ENCODE assay signal across 8 mouse cellular contexts in genomic region chr5:142962444-142962961, GRCm38 (mm10). TPM values are rescaled to one million over a fixed set of nuclear protein-coding genes. Genes with fewer than 3 reads are reported as not detected.
DNase-seq lines count a peak whose midpoint lies in the region; ATAC-seq and TF ChIP-seq lines count a peak whose summit lies in the region.

No protein-coding gene starts in this region.

- H3K9me3 ChIP-seq in hindbrain, embryonic 12.5 days (replicated peaks), result no peaks in the 10 kb centered on the region
- H3K9me3 ChIP-seq in liver, embryonic 14.5 days (ENCODE audit: control insufficient read depth, low read length), result no peaks in the 10 kb centered on the region

- peaks cover 1% of the 10 kb centered on the region; the same call in 1 of the 2 replicates for H3K79me2 ChIP-seq in heart, adult 2 months (replicated peaks; ENCODE audit: control insufficient read depth, insufficient read depth, low read length)

- H3K4me3 ChIP-seq in heart, adult 2 months, result peak overlapping the region; percentile 64
- peak overlapping the region; percentile 97 for H3K4me3 ChIP-seq in hindbrain, embryonic 12.5 days
- peak overlapping the region; percentile 47 to 56 for H3K4me3 ChIP-seq in liver, embryonic 14.5 days (ENCODE audit: insufficient read depth in 1 of 2, low read depth in 2 of 2, low read length in 2 of 2)

- TF ChIP-seq POLR2A in heart, adult 2 months (IDR thresholded peaks at IDR 0.05; ENCODE audit: insufficient read depth, low read depth, low read length), result no peak

- TF ChIP-seq CTCF in heart, adult 2 months (IDR thresholded peaks at IDR 0.05), result no peak
- no peak for TF ChIP-seq CTCF in liver, embryonic 14.5 days (IDR thresholded peaks at IDR 0.05; ENCODE audit: low read depth)

- no peak for DNase-seq in heart, adult 2 months
- no peak for DNase-seq in heart, postnatal 14 days
- peak; percentile 69 for DNase-seq in R1 (ENCODE audit: low read depth, low spot score)
- no peak for DNase-seq in liver, embryonic 14.5 days (ENCODE audit: low read depth in 3 of 3, low spot score in 3 of 3)
- no peak for DNase-seq in ovary, postnatal 14 days (ENCODE audit: low spot score)
- no peak for DNase-seq in frontal cortex, postnatal 36 days (ENCODE audit: low spot score in 2 of 2)
- DNase-seq in gastrocnemius, postnatal 36 days, result no peak

- intact Hi-C loops in heart, adult 2 months (cut with DNase I), result loop anchor here (2.0 to 5.0 kb wide), 3 partner anchors 18 to 55 kb away; no protein-coding TSS in a partner anchor
- intact Hi-C loops in heart, postnatal 14 days (cut with DNase I), result loop anchor here (5.0 kb wide), 2 partner anchors 40 to 55 kb away; no protein-coding TSS in a partner anchor
- intact Hi-C loops in gastrocnemius, postnatal 36 days (cut with DNase I), result no loop called here

- H3K36me3 ChIP-seq in heart, adult 2 months (ENCODE audit: control insufficient read depth, insufficient read depth, low read length), result no peaks in the 10 kb centered on the region
- H3K36me3 ChIP-seq in hindbrain, embryonic 12.5 days, result peaks cover 16% of the 10 kb centered on the region
- no peaks in the 10 kb centered on the region for H3K36me3 ChIP-seq in liver, embryonic 14.5 days (replicated peaks; ENCODE audit: control insufficient read depth, insufficient read depth, low read depth)

- 19% methylated on average over 11 of the region's 11 CpGs for WGBS in heart, adult 2 months
- WGBS in hindbrain, embryonic 12.5 days, result under 1% methylated on average over 11 of the region's 11 CpGs
- WGBS in liver, embryonic 14.5 days (ENCODE audit: insufficient replicate concordance), result 25% methylated on average over 11 of the region's 11 CpGs

- TF ChIP-seq EP300 in heart, adult 2 months (IDR thresholded peaks at IDR 0.05; ENCODE audit: insufficient read depth, low read depth, low read length), result no peak
- TF ChIP-seq EP300 in liver, embryonic 14.5 days (IDR thresholded peaks at IDR 0.05; ENCODE audit: low read depth), result no peak

- H3K9ac ChIP-seq in heart, adult 2 months (ENCODE audit: low read depth, low read length), result peak overlapping the region; percentile 56
- H3K9ac ChIP-seq in hindbrain, embryonic 12.5 days, result peak overlapping the region; percentile 99
- H3K9ac ChIP-seq in liver, embryonic 14.5 days (replicated peaks), result no peak overlapping the region

- H3K4me1 ChIP-seq in heart, adult 2 months (ENCODE audit: control insufficient read depth, insufficient read depth, low read length), result peaks cover 9% of the 10 kb centered on the region
- peaks cover 44% of the 10 kb centered on the region for H3K4me1 ChIP-seq in hindbrain, embryonic 12.5 days
- peaks cover 0 to 2% of the 10 kb centered on the region in 2 experiments; a peak in 1 of 4 replicates for H3K4me1 ChIP-seq in liver, embryonic 14.5 days (replicated peaks; ENCODE audit: control insufficient read depth in 2 of 2, insufficient read depth in 2 of 2, low read length in 1 of 2)

- H3K27me3 ChIP-seq in heart, adult 2 months (ENCODE audit: control insufficient read depth, insufficient read depth, low read length), result peaks cover 3% of the 10 kb centered on the region
- peaks cover 6% of the 10 kb centered on the region for H3K27me3 ChIP-seq in hindbrain, embryonic 12.5 days
- H3K27me3 ChIP-seq in liver, embryonic 14.5 days (ENCODE audit: control insufficient read depth, insufficient read depth, low read length), result peaks cover 45% of the 10 kb centered on the region

- peak overlapping the region; percentile 94 for H3K4me2 ChIP-seq in hindbrain, embryonic 12.5 days (replicated peaks)
- H3K4me2 ChIP-seq in liver, embryonic 14.5 days (ENCODE audit: low read depth), result peak overlapping the region; percentile 57

- H3K27ac ChIP-seq in heart, adult 2 months, result peak overlapping the region; percentile 90
- peak overlapping the region; percentile 97 for H3K27ac ChIP-seq in hindbrain, embryonic 12.5 days
- H3K27ac ChIP-seq in liver, embryonic 14.5 days, result no peak overlapping the region; the same call in 1 of the 2 replicates

- peak; percentile 1; the same call in 1 of the 2 replicates for ATAC-seq in hindbrain, embryonic 12.5 days (ENCODE audit: low FRiP score)
- no peak for ATAC-seq in liver, embryonic 14.5 days (ENCODE audit: insufficient read depth)

RNA-seq across cellular contexts. Expression of gene Fscn1, which starts 2.4 kb away (rescaled TPM):
- 10 to 100 TPM; 18.7 to 22.5 TPM for total RNA-seq in heart, adult 2 months (2021)
- polyA plus RNA-seq in heart, adult 2 months (2012; rRNA removed), result 37.0 and 47.7 TPM in 2 replicates
- 10 to 100 TPM; 47.3 to 68.9 TPM for total RNA-seq in heart, postnatal 14 days (2021)
- polyA plus RNA-seq in hindbrain, embryonic 12.5 days (2016; fragmentation: Nextera tagmentation; extraction: Ambion mirVana), result 699 and 764 TPM in 2 replicates
- polyA plus RNA-seq in liver, embryonic 14.5 days (2012; rRNA removed), result 21.1 and 25.3 TPM in 2 replicates
- 19.3 and 21.4 TPM in 2 replicates for polyA plus RNA-seq in liver, embryonic 14.5 days (2014; fragmentation: Nextera tagmentation; extraction: Ambion mirVana)
- total RNA-seq in gastrocnemius, postnatal 36 days (2021), result 10 to 100 TPM in 1 of 2 experiments, 1 to 10 TPM in 1; 9.8 to 12.0 TPM

RNA-seq across cellular contexts. Expression of gene Actb, which starts 55.9 kb away (rescaled TPM):
- 100 to 1,000 TPM; 679 to 987 TPM for total RNA-seq in heart, adult 2 months (2021)
- polyA plus RNA-seq in heart, adult 2 months (2012; rRNA removed), result 1,148 and 1,181 TPM in 2 replicates
- total RNA-seq in heart, postnatal 14 days (2021), result 1,000 to 10,000 TPM; 1,025 to 1,358 TPM
- polyA plus RNA-seq in hindbrain, embryonic 12.5 days (2016; fragmentation: Nextera tagmentation; extraction: Ambion mirVana), result 14,392 and 16,600 TPM in 2 replicates
- polyA plus RNA-seq in liver, embryonic 14.5 days (2012; rRNA removed), result 776 and 920 TPM in 2 replicates
- polyA plus RNA-seq in liver, embryonic 14.5 days (2014; fragmentation: Nextera tagmentation; extraction: Ambion mirVana), result 7,259 and 7,802 TPM in 2 replicates
- total RNA-seq in gastrocnemius, postnatal 36 days (2021), result 100 to 1,000 TPM; 427 to 440 TPM
